Mouse (Mus musculus) embryonic facial prominence, embryonic 15.5 days (tissue): ENCODE data around the gene Vipr1. TPM values are rescaled to one million over a fixed set of nuclear protein-coding genes. Genes with fewer than 3 reads are reported as not detected.

ENCODE experiments used
- ATAC-seq: fragments of 200-750 bp; cut with Nextera tagmentation; 2 replicates; pipeline ENCODE4 v1.8.0; 2017; ENCODE audit warnings: low read depth, moderate TSS enrichment; ENCODE audit not compliant: insufficient number of reproducible peaks, low FRiP score, low TSS enrichment
- H3K27ac ChIP-seq: fragments of 300-500 bp; sonication (generic); replicated peaks from 2 replicates; pipeline ENCODE4 v1.5.1; 2015; ENCODE audit warnings: mild to moderate bottlenecking, inconsistent platforms
- H3K27me3 ChIP-seq: fragments of 300-500 bp; sonication (generic); 2 replicates; pipeline ENCODE4 v1.6.1; 2015; ENCODE audit warnings: inconsistent platforms
- H3K36me3 ChIP-seq: fragments of 300-500 bp; sonication (generic); 2 replicates; pipeline ENCODE4 v1.6.1; 2015; ENCODE audit warnings: mild to moderate bottlenecking, inconsistent platforms
- H3K4me1 ChIP-seq: fragments of 300-500 bp; sonication (generic); 2 replicates; pipeline ENCODE4 v1.6.1; 2015; ENCODE audit warnings: inconsistent platforms
- H3K4me2 ChIP-seq: fragments of 300-500 bp; sonication (generic); replicated peaks from 2 replicates; pipeline ENCODE4 v1.6.1; 2015; ENCODE audit warnings: mild to moderate bottlenecking, inconsistent platforms
- H3K4me3 ChIP-seq: fragments of 300-500 bp; sonication (generic); replicated peaks from 2 replicates; pipeline ENCODE4 v1.5.1; 2015; ENCODE audit warnings: mild to moderate bottlenecking, inconsistent platforms
- H3K9ac ChIP-seq: fragments of 300-500 bp; sonication (generic); 2 replicates; pipeline ENCODE4 v1.6.1; 2015; ENCODE audit warnings: inconsistent platforms
- H3K9me3 ChIP-seq: fragments of 300-500 bp; sonication (generic); replicated peaks from 2 replicates; pipeline ENCODE4 v1.6.1; 2016; ENCODE audit warnings: inconsistent platforms
- WGBS: fragments of 180-500 bp; shearing (Covaris S2); methylation state at CpG from one replicate; pipeline ENCODE4 v1.1.7; 2015; 5-methylcytosine and 5-hydroxymethylcytosine counted together
- polyA plus RNA-seq: library from polyadenylated mRNA; unstranded; fragments of >200 nt; fragmentation: Nextera tagmentation; extraction: Ambion mirVana; gene quantifications from 2 replicates; pipeline ENCODE4 v1.2.1, GENCODE M21; 2015

Vipr1 gene
- polyA plus RNA-seq, 1 experiment from 2014 or later = 0.63 TPM

- ATAC-seq = peak; percentile 97
- Histone ChIP-seq H3K27ac (peak within 1 kb of the TSS; percentile 75), H3K36me3 (no peaks in the 10 kb centered on the region), H3K9ac (peak within 1 kb of the TSS; percentile 60), H3K4me3 (peak within 1 kb of the TSS; percentile 83), H3K4me2 (peak within 1 kb of the TSS; percentile 90), H3K27me3 (no peaks in the 10 kb centered on the region), H3K4me1 (peaks cover 26% of the 10 kb centered on the region), H3K9me3 (no peaks in the 10 kb centered on the region)
- 1% methylated on average over 69 of the region's 69 CpGs for WGBS
These were observed 62.4 kb downstream of the Vipr1 start, which contains the start of gene Sec22c for GRCm38 (mm10) chr9:121704646-121705625. TSS of gene Sec22c (minus strand) at chr9:121705490.

GRCm38 (mm10) chr9:121706029-121706675 is 63.6 kb downstream of the Vipr1 start:
- no peak overlapping the region for H3K4me2 ChIP-seq
- ATAC-seq = no peak
- no peaks in the 10 kb centered on the region for H3K27me3 ChIP-seq
- 64% methylated on average over 6 of the region's 6 CpGs for WGBS
- no peak overlapping the region for H3K27ac ChIP-seq
- no peak overlapping the region for H3K4me3 ChIP-seq
- H3K4me1 ChIP-seq = peaks cover 32% of the 10 kb centered on the region
- H3K9me3 ChIP-seq = no peaks in the 10 kb centered on the region
- H3K9ac ChIP-seq = no peak overlapping the region
- no peaks in the 10 kb centered on the region for H3K36me3 ChIP-seq

- Histone ChIP-seq H3K9me3 (no peaks in the 10 kb centered on the region), H3K4me3 (no peak overlapping the region), H3K36me3 (peaks cover 3% of the 10 kb centered on the region), H3K4me1 (peaks cover 42% of the 10 kb centered on the region), H3K27ac (no peak overlapping the region), H3K27me3 (no peaks in the 10 kb centered on the region), H3K9ac (no peak overlapping the region), H3K4me2 (no peak overlapping the region)
- ATAC-seq = no peak
- 66% methylated on average over 6 of the region's 6 CpGs for WGBS
These were observed 65.3 kb downstream of the Vipr1 start for GRCm38 (mm10) chr9:121707801-121708200.

- Histone ChIP-seq H3K4me3 (no peak overlapping the region), H3K27me3 (no peaks in the 10 kb centered on the region), H3K36me3 (peaks cover 13% of the 10 kb centered on the region), H3K9me3 (no peaks in the 10 kb centered on the region), H3K9ac (no peak overlapping the region), H3K4me1 (peaks cover 36% of the 10 kb centered on the region), H3K27ac (no peak overlapping the region), H3K4me2 (no peak overlapping the region)
- ATAC-seq = no peak
- WGBS = 66% methylated on average over 7 of the region's 7 CpGs
These were observed 66.3 kb downstream of the Vipr1 start for GRCm38 (mm10) chr9:121708506-121709486.

- no peaks in the 10 kb centered on the region for H3K9me3 ChIP-seq
- WGBS = 4% methylated on average over 37 of the region's 37 CpGs
- ATAC-seq = peak; percentile 100
These were observed 67.5 kb downstream of the Vipr1 start, which contains the start of gene Ss18l2 for GRCm38 (mm10) chr9:121709898-121710583. TSS of gene Ss18l2 (plus strand) at chr9:121710329.

GRCm38 (mm10) chr9:121710584-121710975 is 68.1 kb downstream of the Vipr1 start:
- peak overlapping the region; percentile 90 for H3K4me3 ChIP-seq
- peak overlapping the region; percentile 72 for H3K4me2 ChIP-seq
- H3K27me3 ChIP-seq = no peaks in the 10 kb centered on the region
- peaks cover 14% of the 10 kb centered on the region for H3K36me3 ChIP-seq
- H3K4me1 ChIP-seq = peaks cover 23% of the 10 kb centered on the region
- no peaks in the 10 kb centered on the region for H3K9me3 ChIP-seq
- H3K9ac ChIP-seq = peak overlapping the region; percentile 95
- peak overlapping the region; percentile 94 for H3K27ac ChIP-seq
- no peak for ATAC-seq
- 0% methylated on average over 18 of the region's 18 CpGs for WGBS

More at GRCm38 (mm10) chr9:121709898-121710583, 67.5 kb downstream of the Vipr1 start, which contains the start of gene Ss18l2:
- Histone ChIP-seq H3K4me2 (peak within 1 kb of the TSS; percentile 72), H3K4me3 (peak within 1 kb of the TSS; percentile 90), H3K36me3 (peaks cover 14% of the 10 kb centered on the region), H3K9ac (peak within 1 kb of the TSS; percentile 95), H3K4me1 (peaks cover 29% of the 10 kb centered on the region), H3K27ac (peak within 1 kb of the TSS; percentile 94), H3K27me3 (no peaks in the 10 kb centered on the region)

- ATAC-seq = no peak
- H3K9me3 ChIP-seq = no peaks in the 10 kb centered on the region
- H3K27ac ChIP-seq = no peak overlapping the region
- no peaks in the 10 kb centered on the region for H3K27me3 ChIP-seq
- H3K4me3 ChIP-seq = no peak overlapping the region
- peaks cover 14% of the 10 kb centered on the region for H3K36me3 ChIP-seq
- H3K4me2 ChIP-seq = no peak overlapping the region
- no peak overlapping the region for H3K9ac ChIP-seq
- 66% methylated on average over 2 of the region's 2 CpGs for WGBS
- peaks cover 12% of the 10 kb centered on the region for H3K4me1 ChIP-seq
These were observed 74.5 kb downstream of the Vipr1 start for GRCm38 (mm10) chr9:121717048-121717447.

GRCm38 (mm10) chr9:121718070-121718705 is 75.7 kb downstream of the Vipr1 start:
- Histone ChIP-seq H3K36me3 (peaks cover 7% of the 10 kb centered on the region), H3K27me3 (no peaks in the 10 kb centered on the region), H3K9ac (peak overlapping the region; percentile 63), H3K4me1 (peaks cover 11% of the 10 kb centered on the region), H3K27ac (peak overlapping the region; percentile 97), H3K9me3 (no peaks in the 10 kb centered on the region), H3K4me2 (peak overlapping the region; percentile 72), H3K4me3 (peak overlapping the region; percentile 66)
- 61% methylated on average over 15 of the region's 15 CpGs for WGBS
- no peak for ATAC-seq

GRCm38 (mm10) chr9:121718792-121719318 is 76.3 kb downstream of the Vipr1 start, which contains the start of gene Nktr:
TSS of gene Nktr (plus strand) at chr9:121719169.
- peak; percentile 100 for ATAC-seq
- H3K27me3 ChIP-seq = no peaks in the 10 kb centered on the region
- peaks cover under 1% of the 10 kb centered on the region; the same call in 1 of the 2 replicates for H3K36me3 ChIP-seq
- H3K9me3 ChIP-seq = no peaks in the 10 kb centered on the region
- peak within 1 kb of the TSS; percentile 97 for H3K27ac ChIP-seq
- peak within 1 kb of the TSS; percentile 66 for H3K4me3 ChIP-seq
- under 1% methylated on average over 57 of the region's 61 CpGs for WGBS
- peaks cover 11% of the 10 kb centered on the region for H3K4me1 ChIP-seq
- H3K4me2 ChIP-seq = peak within 1 kb of the TSS; percentile 78
- H3K9ac ChIP-seq = peak within 1 kb of the TSS; percentile 83
